Mouse (Mus musculus) left cerebral cortex, postnatal 10 days (tissue): ENCODE data around the gene Gapvd1. TPM values are rescaled to one million over a fixed set of nuclear protein-coding genes. Genes with fewer than 3 reads are reported as not detected.
"Not testable (repeated sequence)": the region's sequence is repeated elsewhere in the genome, so short reads cannot be mapped to it uniquely, and the experiment has no call there.

Experiments
- DNase-seq, 2 experiments: peaks; one replicate each; pipeline ENCODE4 v3.0.0; 2021 to 2022; ENCODE audit warnings: low spot score in 2 of 2, mixed read lengths in 1 of 2; ENCODE audit errors: extremely low spot score in 1 of 2
- intact Hi-C: fragments of 180-260 bp; cut with DNase I; formaldehyde crosslinking; loops from one replicate; pipeline ENCODE4 v1.15.1; 2025
- total RNA-seq, 2 experiments: library from RNA; stranded (reverse); gene quantifications; 2 replicates each; pipeline ENCODE4 v1.2.3; 2021

The Gapvd1 gene
- total RNA-seq, result 100 to 1,000 TPM; 109 to 115 TPM

GRCm38 (mm10) chr2:34754551-34755358, at the start of gene Gapvd1:
Gapvd1 (minus strand) TSS chr2:34755232.
- intact Hi-C loops, result no loop called here
- peak in 1 of 2 experiments; percentile 38 for DNase-seq

- no peak for DNase-seq
- intact Hi-C loops, result no loop called here
These were observed 49.8 kb upstream of the Gapvd1 start for GRCm38 (mm10) chr2:34804815-34805214.

GRCm38 (mm10) chr2:34804172-34804571, 49.1 kb upstream of the Gapvd1 start:
- intact Hi-C loops, result no loop called here
- DNase-seq, result no peak

DNA sequence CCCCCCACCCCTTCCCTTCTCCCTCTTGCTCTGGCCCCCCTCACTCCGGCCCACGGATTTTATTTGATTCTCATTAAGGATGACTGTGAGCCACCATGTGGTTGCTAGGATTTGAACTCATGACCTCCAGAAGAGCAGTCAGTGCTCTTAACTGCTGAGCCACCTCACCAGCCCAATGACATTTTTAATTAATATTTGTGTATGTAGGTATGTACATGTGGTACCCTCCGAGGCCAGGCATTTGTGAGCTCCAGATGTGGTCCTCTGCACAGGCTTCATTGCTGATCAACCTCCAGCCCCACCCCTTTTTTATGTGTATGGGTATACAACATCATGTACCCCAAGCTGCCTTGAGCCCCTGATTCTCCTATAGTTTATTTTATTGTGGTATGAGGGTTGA, 48.7 kb upstream of the Gapvd1 start:
- intact Hi-C loops, result no loop called here

GRCm38 (mm10) chr2:34802565-34803245, 47.7 kb upstream of the Gapvd1 start:
- intact Hi-C loops, result not testable (repeated sequence)

More for the DNA sequence above, 48.7 kb upstream of the Gapvd1 start:
- DNase-seq, result no peak

GRCm38 (mm10) chr2:34801516-34802482, 46.8 kb upstream of the Gapvd1 start:
- intact Hi-C loops, result no loop called here
- DNase-seq, result peak; percentile 98 to 99

More at GRCm38 (mm10) chr2:34802565-34803245, 47.7 kb upstream of the Gapvd1 start:
- DNase-seq, result peak in 1 of 2 experiments; percentile 52

DNA sequence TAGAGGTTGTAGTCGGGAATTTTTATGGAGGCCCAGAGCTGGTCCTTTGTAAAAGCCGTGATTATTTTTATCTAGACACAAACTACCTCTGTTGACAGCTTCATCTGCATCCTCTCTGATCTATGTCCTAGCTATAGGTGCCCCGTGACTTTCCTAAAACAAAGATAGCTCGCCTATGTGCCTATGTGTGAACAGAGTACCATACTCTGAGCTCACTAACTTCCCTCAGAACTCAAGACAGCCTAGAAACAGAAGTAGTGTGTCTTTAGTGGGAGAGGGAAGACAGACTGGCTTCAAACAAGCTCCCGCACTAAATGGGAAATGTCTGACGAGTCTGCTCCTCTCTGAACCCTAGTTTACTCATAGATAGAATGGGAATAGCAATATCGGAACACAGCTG, 45.3 kb upstream of the Gapvd1 start:
- no peak for DNase-seq
- intact Hi-C loops, result no loop called here

- intact Hi-C loops, result no loop called here
- peak; percentile 36 to 92 for DNase-seq
These were observed 44.6 kb upstream of the Gapvd1 start, which contains the start of gene Rabepk for GRCm38 (mm10) chr2:34799357-34800256. Rabepk (minus strand) TSS chr2:34799912.

DNA sequence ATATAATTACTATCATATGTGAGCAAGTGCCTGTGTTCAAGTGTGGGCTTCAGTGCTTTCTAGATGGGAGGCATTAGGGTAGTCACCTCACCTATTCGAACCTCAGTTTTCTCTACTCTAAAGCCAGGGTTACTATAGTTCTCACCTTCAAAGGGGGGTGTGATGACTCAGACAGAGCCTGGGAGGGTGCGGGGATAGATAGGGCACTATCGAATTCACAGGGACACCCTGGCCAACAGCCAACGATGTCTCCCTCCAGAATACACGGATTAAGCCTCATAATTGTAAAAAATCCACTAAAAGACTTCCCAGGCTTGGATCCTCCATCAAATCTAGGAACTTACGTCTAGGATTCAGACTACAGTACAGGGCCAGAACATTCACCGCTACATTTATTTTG, 40.4 kb upstream of the Gapvd1 start:
- intact Hi-C loops, result no loop called here
- DNase-seq, result no peak

GRCm38 (mm10) chr2:34794511-34794910, 39.5 kb upstream of the Gapvd1 start:
- intact Hi-C loops, result no loop called here
- DNase-seq, result no peak

DNA sequence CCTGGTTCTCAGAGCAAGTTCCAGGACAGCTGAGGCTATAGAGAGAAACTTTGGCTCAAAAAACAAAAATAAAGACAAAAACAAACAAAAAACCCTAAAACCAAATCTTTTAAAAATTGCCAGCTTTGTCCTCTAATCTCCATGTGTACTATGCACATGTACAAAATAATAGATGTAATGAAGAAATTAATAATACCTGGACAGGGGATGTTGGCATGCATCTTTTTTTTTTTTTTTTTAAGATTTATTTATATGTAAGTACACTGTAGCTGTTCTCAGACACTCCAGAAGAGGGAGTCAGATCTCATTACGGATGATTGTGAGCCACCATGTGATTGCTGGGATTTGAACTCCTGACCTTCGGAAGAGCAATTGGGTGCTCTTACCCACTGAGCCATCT, 37.5 kb upstream of the Gapvd1 start:
- DNase-seq, intact Hi-C loops: not testable (repeated sequence)

DNA sequence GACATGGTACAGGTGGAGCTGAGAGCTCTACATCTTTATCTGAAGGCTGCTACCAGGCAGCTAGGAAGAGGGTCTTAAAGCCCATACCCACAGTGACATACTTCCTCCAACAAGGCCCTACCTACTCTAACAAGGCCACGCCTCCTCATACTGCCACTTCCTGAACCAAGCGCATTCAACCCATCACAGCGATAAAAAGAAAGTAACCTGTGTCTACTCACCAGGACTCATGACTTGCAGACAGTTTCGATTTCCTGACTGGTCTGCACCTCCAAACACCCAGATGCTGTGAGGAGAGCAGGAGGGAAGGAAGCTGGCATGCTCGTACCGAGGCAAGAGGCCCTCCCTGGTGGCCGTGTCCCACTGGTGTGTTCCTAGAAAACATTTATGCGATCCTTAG, 35.2 kb upstream of the Gapvd1 start:
- intact Hi-C loops, result no loop called here
- no peak for DNase-seq

GRCm38 (mm10) chr2:34784085-34784484, 29.1 kb upstream of the Gapvd1 start:
- no peak for DNase-seq
- intact Hi-C loops, result no loop called here

GRCm38 (mm10) chr2:34783064-34784020, 28.3 kb upstream of the Gapvd1 start:
- intact Hi-C loops, result no loop called here
- no peak for DNase-seq

- intact Hi-C loops, result no loop called here
- DNase-seq, result no peak
These were observed 22.3 kb upstream of the Gapvd1 start for GRCm38 (mm10) chr2:34777237-34777868.

DNA sequence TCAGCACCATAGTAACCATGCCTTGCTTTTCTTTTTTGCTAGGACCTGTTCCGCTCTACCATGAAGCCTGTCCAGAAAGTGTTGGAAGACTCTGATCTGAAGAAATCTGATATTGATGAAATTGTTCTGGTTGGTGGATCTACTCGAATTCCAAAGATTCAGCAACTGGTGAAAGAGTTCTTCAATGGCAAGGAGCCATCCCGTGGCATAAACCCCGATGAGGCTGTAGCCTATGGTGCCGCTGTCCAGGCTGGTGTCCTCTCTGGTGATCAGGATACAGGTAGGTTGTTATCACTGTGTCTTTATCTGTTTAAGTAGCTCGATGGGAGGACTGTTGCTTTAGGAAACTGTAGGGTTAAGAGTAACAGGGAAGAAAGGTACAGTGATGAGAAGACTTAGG, 19.5 kb upstream of the Gapvd1 start:
- DNase-seq, result no peak
- intact Hi-C loops, result no loop called here

DNA sequence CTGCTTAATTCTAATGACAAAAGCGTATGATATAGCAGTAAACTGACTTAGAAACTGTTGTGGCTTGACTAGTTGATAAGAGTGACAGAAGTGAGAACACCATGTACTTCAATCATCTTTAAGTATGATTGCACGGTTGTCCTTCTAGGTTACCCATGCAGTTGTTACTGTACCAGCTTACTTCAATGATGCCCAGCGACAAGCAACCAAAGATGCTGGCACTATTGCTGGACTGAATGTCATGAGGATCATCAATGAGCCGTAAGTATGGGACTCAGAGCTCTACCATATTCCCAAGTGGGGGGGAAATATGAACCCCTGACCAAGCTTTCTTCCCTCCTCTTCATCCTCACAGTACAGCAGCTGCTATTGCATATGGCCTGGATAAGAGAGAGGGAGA, 18.6 kb upstream of the Gapvd1 start:
- intact Hi-C loops, result no loop called here
- DNase-seq, result no peak
